Mouse (Mus musculus) stomach, embryonic 16.5 days (tissue): ENCODE results near the gene Nfic. TPM values are rescaled to one million over a fixed set of nuclear protein-coding genes. Genes with fewer than 3 reads are reported as not detected.

Experiments used
- ATAC-seq: fragments of 200-750 bp; cut with Nextera tagmentation; 2 replicates; pipeline ENCODE4 v1.8.0; 2017; ENCODE audit warnings: moderate number of reproducible peaks, moderate TSS enrichment; ENCODE audit not compliant: insufficient read depth, low FRiP score
- H3K27ac ChIP-seq: fragments of 300-500 bp; sonication (generic); 2 replicates; pipeline ENCODE4 v1.5.1; 2014; ENCODE audit warnings: low read length
- H3K27me3 ChIP-seq: fragments of 300-500 bp; sonication (generic); 2 replicates; pipeline ENCODE4 v1.6.1; 2014; ENCODE audit warnings: low read length, control low read depth, mixed read lengths; ENCODE audit not compliant: control insufficient read depth, insufficient read depth
- H3K36me3 ChIP-seq: fragments of 300-500 bp; sonication (generic); 2 replicates; pipeline ENCODE4 v1.6.1; 2014; ENCODE audit warnings: low read length; ENCODE audit not compliant: control insufficient read depth, insufficient read depth
- H3K4me1 ChIP-seq: fragments of 300-500 bp; sonication (generic); 2 replicates; pipeline ENCODE4 v1.6.1; 2014; ENCODE audit warnings: low read length, control low read depth, mixed read lengths; ENCODE audit not compliant: control insufficient read depth, insufficient read depth
- H3K4me2 ChIP-seq: fragments of 300-500 bp; sonication (generic); 2 replicates; pipeline ENCODE4 v1.6.1; 2014; ENCODE audit warnings: low read depth, low read length, mixed read lengths
- H3K4me3 ChIP-seq: fragments of 300-500 bp; sonication (generic); replicated peaks from 2 replicates; pipeline ENCODE4 v1.5.1; 2014; ENCODE audit warnings: mild to moderate bottlenecking, low read length
- H3K9ac ChIP-seq: fragments of 300-500 bp; sonication (generic); 2 replicates; pipeline ENCODE4 v1.6.1; 2014; ENCODE audit warnings: low read length
- H3K9me3 ChIP-seq: fragments of 300-500 bp; sonication (generic); replicated peaks from 2 replicates; pipeline ENCODE4 v1.6.1; 2016; ENCODE audit warnings: low read length, control low read depth; ENCODE audit not compliant: control insufficient read depth
- WGBS: fragments of 180-500 bp; shearing (Covaris S2); extraction: QIAGEN DNeasy Blood & Tissue Kit; methylation state at CpG from one replicate; pipeline ENCODE4 v1.1.7; 2014; 5-methylcytosine and 5-hydroxymethylcytosine counted together
- polyA plus RNA-seq: library from polyadenylated mRNA; unstranded; fragments of >200 nt; fragmentation: Nextera tagmentation; extraction: Ambion mirVana; gene quantifications from 2 replicates; pipeline ENCODE4 v1.2.1, GENCODE M21; 2015

The Nfic gene
- polyA plus RNA-seq, 1 experiment from 2014 or later, result 74.8 TPM

- H3K4me3 ChIP-seq, result no peak overlapping the region
- no peaks in the 10 kb centered on the region for H3K27me3 ChIP-seq
- peak overlapping the region; percentile 62 for H3K9ac ChIP-seq
- H3K4me2 ChIP-seq, result peak overlapping the region; percentile 45; the same call in 1 of the 2 replicates
- H3K27ac ChIP-seq, result peak overlapping the region; percentile 94
- no peaks in the 10 kb centered on the region; the same call in none of the 2 replicates for H3K36me3 ChIP-seq
- ATAC-seq, result no peak
- no peaks in the 10 kb centered on the region for H3K9me3 ChIP-seq
- peaks cover 86% of the 10 kb centered on the region for H3K4me1 ChIP-seq
These were observed 40.8 kb downstream of the Nfic start for GRCm38 (mm10) chr10:81414682-81415081.

GRCm38 (mm10) chr10:81413310-81414261, 41.8 kb downstream of the Nfic start:
- Histone ChIP-seq H3K9ac (peak overlapping the region; percentile 62), H3K4me1 (peaks cover 87% of the 10 kb centered on the region)

GRCm38 (mm10) chr10:81412586-81413309, 42.7 kb downstream of the Nfic start:
- H3K4me3 ChIP-seq, result no peak overlapping the region
- peak overlapping the region; percentile 94 for H3K27ac ChIP-seq
- H3K27me3 ChIP-seq, result no peaks in the 10 kb centered on the region
- 68% methylated on average over 16 of the region's 16 CpGs for WGBS
- H3K9ac ChIP-seq, result peak overlapping the region; percentile 65; the same call in 1 of the 2 replicates
- H3K4me2 ChIP-seq, result peak overlapping the region; percentile 22; the same call in 1 of the 2 replicates
- H3K9me3 ChIP-seq, result no peaks in the 10 kb centered on the region
- peaks cover 3% of the 10 kb centered on the region for H3K36me3 ChIP-seq
- ATAC-seq, result no peak
- H3K4me1 ChIP-seq, result peaks cover 94% of the 10 kb centered on the region

More at GRCm38 (mm10) chr10:81413310-81414261, 41.8 kb downstream of the Nfic start:
- peak overlapping the region; percentile 16; the same call in 1 of the 2 replicates for H3K4me3 ChIP-seq
- H3K27me3 ChIP-seq, result no peaks in the 10 kb centered on the region
- H3K36me3 ChIP-seq, result no peaks in the 10 kb centered on the region; the same call in 1 of the 2 replicates
- peak overlapping the region; percentile 94 for H3K27ac ChIP-seq
- ATAC-seq, result peak; percentile 9; the same call in 1 of the 2 replicates
- H3K9me3 ChIP-seq, result no peaks in the 10 kb centered on the region
- H3K4me2 ChIP-seq, result peak overlapping the region; percentile 45
- 24% methylated on average over 26 of the region's 26 CpGs for WGBS

- peak; percentile 7 for ATAC-seq
- H3K4me2 ChIP-seq, result peak overlapping the region; percentile 22
These were observed 43.7 kb downstream of the Nfic start for GRCm38 (mm10) chr10:81411471-81412400.

GRCm38 (mm10) chr10:81410981-81411380, 44.5 kb downstream of the Nfic start:
- no peak overlapping the region for H3K4me2 ChIP-seq
- H3K4me3 ChIP-seq, result no peak overlapping the region
- peaks cover 8% of the 10 kb centered on the region for H3K36me3 ChIP-seq
- H3K27me3 ChIP-seq, result no peaks in the 10 kb centered on the region
- 64% methylated on average over 9 of the region's 9 CpGs for WGBS
- H3K27ac ChIP-seq, result peak overlapping the region; percentile 94
- peaks cover 91% of the 10 kb centered on the region for H3K4me1 ChIP-seq
- H3K9me3 ChIP-seq, result no peaks in the 10 kb centered on the region
- no peak for ATAC-seq
- H3K9ac ChIP-seq, result no peak overlapping the region; the same call in 1 of the 2 replicates

More at GRCm38 (mm10) chr10:81411471-81412400, 43.7 kb downstream of the Nfic start:
- Histone ChIP-seq H3K27me3 (no peaks in the 10 kb centered on the region), H3K9ac (peak overlapping the region; percentile 65), H3K9me3 (no peaks in the 10 kb centered on the region), H3K4me3 (no peak overlapping the region), H3K36me3 (peaks cover 3% of the 10 kb centered on the region), H3K27ac (peak overlapping the region; percentile 94), H3K4me1 (peaks cover 94% of the 10 kb centered on the region)
- 44% methylated on average over 18 of the region's 18 CpGs for WGBS

- Histone ChIP-seq H3K9ac (peak overlapping the region; percentile 0; the same call in 1 of the 2 replicates), H3K4me1 (peaks cover 85% of the 10 kb centered on the region), H3K27me3 (no peaks in the 10 kb centered on the region), H3K27ac (peak overlapping the region; percentile 42; the same call in 1 of the 2 replicates), H3K4me2 (no peak overlapping the region), H3K9me3 (no peaks in the 10 kb centered on the region), H3K4me3 (no peak overlapping the region), H3K36me3 (peaks cover 9% of the 10 kb centered on the region)
- no peak for ATAC-seq
- 63% methylated on average over 4 of the region's 4 CpGs for WGBS
These were observed 45.1 kb downstream of the Nfic start for GRCm38 (mm10) chr10:81410350-81410749.

GRCm38 (mm10) chr10:81409330-81409729, 46.1 kb downstream of the Nfic start:
- H3K4me2 ChIP-seq, result peak overlapping the region; percentile 11; the same call in 1 of the 2 replicates
- no peaks in the 10 kb centered on the region for H3K9me3 ChIP-seq
- H3K27ac ChIP-seq, result peak overlapping the region; percentile 70
- peak overlapping the region; percentile 14; the same call in 1 of the 2 replicates for H3K9ac ChIP-seq
- peaks cover 9% of the 10 kb centered on the region for H3K36me3 ChIP-seq
- no peak for ATAC-seq
- 30% methylated on average over 8 of the region's 8 CpGs for WGBS
- peaks cover 75% of the 10 kb centered on the region for H3K4me1 ChIP-seq
- no peaks in the 10 kb centered on the region for H3K27me3 ChIP-seq
- no peak overlapping the region for H3K4me3 ChIP-seq

GRCm38 (mm10) chr10:81408871-81409291, 46.6 kb downstream of the Nfic start:
- Histone ChIP-seq H3K27me3 (no peaks in the 10 kb centered on the region), H3K9ac (peak overlapping the region; percentile 14; the same call in 1 of the 2 replicates), H3K4me3 (no peak overlapping the region), H3K4me1 (peaks cover 71% of the 10 kb centered on the region), H3K36me3 (peaks cover 9% of the 10 kb centered on the region), H3K9me3 (no peaks in the 10 kb centered on the region), H3K27ac (peak overlapping the region; percentile 70), H3K4me2 (peak overlapping the region; percentile 11; the same call in 1 of the 2 replicates)
- peak; percentile 34; the same call in 1 of the 2 replicates for ATAC-seq
- WGBS, result 24% methylated on average over 9 of the region's 9 CpGs
